Mouse (Mus musculus) thymus, adult 2 months (tissue): ENCODE data around the gene Nav1.

Source experiments
- CTCF ChIP-seq: fragments of 200-500 bp; IDR thresholded peaks from 2 replicates; pipeline ENCODE4 v1.5.1; 2012; ENCODE audit warnings: mild to moderate bottlenecking, control low read depth, low read length, moderate library complexity, borderline replicate concordance; ENCODE audit not compliant: control insufficient read depth, poor library complexity, insufficient read depth; ENCODE audit errors: extremely low read depth
- POLR2A ChIP-seq: fragments of 200-500 bp; IDR thresholded peaks from 2 replicates; pipeline ENCODE4 v1.6.1; 2012; ENCODE audit warnings: mild to moderate bottlenecking, low read length, control low read depth, moderate library complexity; ENCODE audit not compliant: control insufficient read depth, poor library complexity, insufficient read depth; ENCODE audit errors: extremely low read depth

GRCm38 (mm10) chr1:135534070-135534469, 73.0 kb downstream of the Nav1 start:
- TF ChIP-seq POLR2A (no peak), CTCF (no peak)
